Mouse (Mus musculus) embryonic facial prominence, embryonic 14.5 days (tissue): ENCODE data around the gene Tango6. TPM values are rescaled to one million over a fixed set of nuclear protein-coding genes. Genes with fewer than 3 reads are reported as not detected.

Experiments
- ATAC-seq: fragments of 200-750 bp; cut with Nextera tagmentation; 2 replicates; pipeline ENCODE4 v1.8.0; 2017; ENCODE audit warnings: low read depth, moderate number of reproducible peaks, moderate TSS enrichment
- DNase-seq: peaks from one replicate; pipeline ENCODE4 v3.0.0-alpha.2; 2015; ENCODE audit warnings: low spot score
- H3K27ac ChIP-seq: fragments of 300-500 bp; sonication (generic); replicated peaks from 2 replicates; pipeline ENCODE4 v1.5.1; 2014; ENCODE audit warnings: low read depth, mild to moderate bottlenecking, low read length, moderate library complexity
- H3K27me3 ChIP-seq: fragments of 300-500 bp; sonication (generic); replicated peaks from 2 replicates; pipeline ENCODE4 v1.6.1; 2014; ENCODE audit warnings: low read length; ENCODE audit not compliant: control insufficient read depth, insufficient read depth
- H3K36me3 ChIP-seq: fragments of 300-500 bp; sonication (generic); 2 replicates; pipeline ENCODE4 v1.6.1; 2014; ENCODE audit warnings: low read length, mixed read lengths; ENCODE audit not compliant: control insufficient read depth, insufficient read depth
- H3K4me1 ChIP-seq: fragments of 300-500 bp; sonication (generic); 2 replicates; pipeline ENCODE4 v1.6.1; 2014; ENCODE audit warnings: antibody characterized with exemption, low read length; ENCODE audit not compliant: control insufficient read depth, insufficient read depth
- H3K4me2 ChIP-seq: fragments of 300-500 bp; sonication (generic); 2 replicates; pipeline ENCODE4 v1.6.1; 2014; ENCODE audit warnings: low read depth, mild to moderate bottlenecking, low read length, moderate library complexity, mixed read lengths
- H3K4me3 ChIP-seq: fragments of 300-500 bp; sonication (generic); 2 replicates; pipeline ENCODE4 v1.5.1; 2014; ENCODE audit warnings: low read depth, mild to moderate bottlenecking, low read length
- H3K9ac ChIP-seq: fragments of 300-500 bp; sonication (generic); 2 replicates; pipeline ENCODE4 v1.6.1; 2014; ENCODE audit warnings: low read depth, mild to moderate bottlenecking, low read length, moderate library complexity, mixed read lengths
- H3K9me3 ChIP-seq: fragments of 300-500 bp; sonication (generic); 2 replicates; pipeline ENCODE4 v1.6.1; 2016; ENCODE audit warnings: low read length; ENCODE audit not compliant: control insufficient read depth
- WGBS: fragments of 180-500 bp; shearing (Covaris S2); extraction: QIAGEN DNeasy Blood & Tissue Kit; methylation state at CpG from one replicate; pipeline ENCODE4 v1.1.7; 2014; 5-methylcytosine and 5-hydroxymethylcytosine counted together
- polyA plus RNA-seq: library from polyadenylated mRNA; unstranded; fragments of >200 nt; fragmentation: Nextera tagmentation; extraction: Ambion mirVana; gene quantifications from 2 replicates; pipeline ENCODE4 v1.2.1, GENCODE M21; 2014

The Tango6 gene
- polyA plus RNA-seq, 1 experiment from 2014 or later = 6.1 TPM

- H3K4me3 ChIP-seq = no peak overlapping the region
- 0 out of 2 replicates have a peak overlapping the region, but pooled peaks have one; percentile 1 for H3K27ac ChIP-seq
- no peak overlapping the region for H3K9ac ChIP-seq
- no peak overlapping the region for H3K4me2 ChIP-seq
- ATAC-seq (peak; percentile 56), DNase-seq (peak; percentile 56)
- no peaks in the 10 kb centered on the region for H3K27me3 ChIP-seq
- WGBS = 78% methylated on average over 17 of the region's 17 CpGs
- H3K4me1 ChIP-seq = 0 out of 2 replicates have a peak, but pooled peaks cover 6% of the 10 kb centered on the region
- H3K36me3 ChIP-seq = no peaks in the 10 kb centered on the region
- H3K9me3 ChIP-seq = no peaks in the 10 kb centered on the region
Measured at GRCm38 (mm10) chr8:106818626-106819515, 136.0 kb downstream of the Tango6 start.

DNA sequence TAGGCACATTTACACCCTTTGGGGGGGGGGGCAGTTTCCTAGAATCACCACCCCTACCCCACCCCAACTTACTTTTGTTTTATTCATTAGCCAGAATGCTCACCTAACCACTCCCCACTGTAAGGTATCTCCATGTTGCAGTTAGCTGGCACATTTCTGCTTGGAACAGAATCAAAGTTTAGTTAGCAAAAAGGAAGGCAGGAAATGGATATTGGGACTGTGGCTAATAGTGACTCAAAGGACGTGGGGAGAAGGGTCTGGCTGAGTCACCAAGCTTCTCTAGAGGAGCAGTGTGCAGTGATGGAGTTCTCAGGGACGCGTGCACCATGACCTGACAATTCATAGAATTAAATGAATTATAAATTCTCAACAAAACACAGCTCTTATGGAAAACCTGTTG lies 136.7 kb downstream of the Tango6 start:
- Histone ChIP-seq H3K9ac (no peak overlapping the region), H3K4me3 (no peak overlapping the region), H3K4me1 (0 out of 2 replicates have a peak, but pooled peaks cover 6% of the 10 kb centered on the region), H3K27ac (0 out of 2 replicates have a peak overlapping the region, but pooled peaks have one; percentile 1), H3K9me3 (no peaks in the 10 kb centered on the region), H3K36me3 (no peaks in the 10 kb centered on the region), H3K27me3 (no peaks in the 10 kb centered on the region), H3K4me2 (no peak overlapping the region)
- DNase-seq = no peak
- WGBS = 80% methylated on average over 3 of the region's 3 CpGs
- ATAC-seq = no peak

GRCm38 (mm10) chr8:106820553-106821515 lies 138.0 kb downstream of the Tango6 start:
- no peaks in the 10 kb centered on the region for H3K9me3 ChIP-seq
- no peak overlapping the region for H3K4me3 ChIP-seq
- H3K27ac ChIP-seq = no peak overlapping the region
- 55% methylated on average over 14 of the region's 14 CpGs for WGBS
- 0 out of 2 replicates have a peak, but pooled peaks have one; percentile 17 for ATAC-seq
- no peak overlapping the region for H3K4me2 ChIP-seq
- H3K36me3 ChIP-seq = no peaks in the 10 kb centered on the region
- H3K9ac ChIP-seq = no peak overlapping the region
- no peaks in the 10 kb centered on the region for H3K27me3 ChIP-seq
- no peak for DNase-seq
- 0 out of 2 replicates have a peak, but pooled peaks cover 6% of the 10 kb centered on the region for H3K4me1 ChIP-seq

DNA sequence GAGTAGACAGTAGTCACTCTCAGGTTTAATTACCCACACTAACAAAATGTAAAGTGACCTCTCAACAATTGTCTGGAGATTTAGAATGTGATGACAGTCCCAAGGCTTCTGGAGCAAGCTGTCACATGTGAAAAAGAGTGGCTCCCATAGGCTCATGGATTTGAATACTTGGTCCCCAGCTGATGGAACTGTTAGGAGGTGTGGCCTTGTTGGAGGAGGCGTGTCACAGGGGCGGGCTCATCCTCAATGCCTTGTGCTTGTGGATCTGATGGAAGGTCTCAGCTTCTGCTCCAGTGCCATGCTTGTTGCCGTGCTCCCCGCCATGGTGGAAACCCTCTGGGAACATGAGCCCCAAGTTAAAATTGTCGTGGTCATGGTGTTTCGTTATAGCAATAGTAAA lies 146.1 kb downstream of the Tango6 start:
- Histone ChIP-seq H3K27me3 (no peaks in the 10 kb centered on the region), H3K27ac (no peak overlapping the region), H3K4me1 (no peaks in the 10 kb centered on the region), H3K4me3 (no peak overlapping the region), H3K9ac (no peak overlapping the region), H3K36me3 (no peaks in the 10 kb centered on the region), H3K9me3 (no peaks in the 10 kb centered on the region), H3K4me2 (no peak overlapping the region)
- 81% methylated on average over 6 of the region's 6 CpGs for WGBS
- ATAC-seq (no peak), DNase-seq (no peak)

DNA sequence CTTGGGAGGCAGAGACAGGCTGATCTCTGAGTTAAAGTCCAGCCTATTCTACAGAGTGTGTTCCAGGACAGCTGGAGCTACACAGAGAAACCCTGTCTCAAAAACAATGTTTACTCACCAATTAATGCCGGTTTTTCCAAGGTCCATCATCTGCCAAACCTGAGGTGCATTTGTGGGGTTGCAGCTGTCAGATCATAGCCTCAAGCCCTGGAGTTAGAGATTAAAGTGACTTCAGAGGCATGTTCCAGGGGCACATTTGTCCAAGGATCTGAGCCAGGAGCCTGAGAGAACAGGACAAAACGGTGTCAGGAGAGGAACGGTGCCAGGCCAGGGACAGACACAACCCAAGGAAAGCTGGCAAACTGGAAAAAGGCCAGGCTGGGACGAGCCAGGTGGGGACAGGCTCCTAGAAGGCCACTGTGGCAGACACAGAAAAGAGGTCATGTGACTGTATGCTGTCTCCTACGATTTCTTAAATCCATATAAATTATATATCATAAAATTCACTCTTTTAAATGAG lies 146.7 kb downstream of the Tango6 start:
- no peak overlapping the region for H3K27ac ChIP-seq
- H3K9me3 ChIP-seq = no peaks in the 10 kb centered on the region
- H3K4me2 ChIP-seq = no peak overlapping the region
- ATAC-seq (no peak), DNase-seq (no peak)
- no peaks in the 10 kb centered on the region for H3K27me3 ChIP-seq
- H3K4me3 ChIP-seq = no peak overlapping the region
- H3K36me3 ChIP-seq = no peaks in the 10 kb centered on the region
- H3K9ac ChIP-seq = no peak overlapping the region
- no peaks in the 10 kb centered on the region for H3K4me1 ChIP-seq
- WGBS = 80% methylated on average over 5 of the region's 5 CpGs

- no peaks in the 10 kb centered on the region for H3K4me1 ChIP-seq
- no peaks in the 10 kb centered on the region for H3K27me3 ChIP-seq
- no peak for ATAC-seq
- no peak overlapping the region for H3K27ac ChIP-seq
- no peak overlapping the region for H3K4me2 ChIP-seq
- DNase-seq = no peak
- H3K36me3 ChIP-seq = no peaks in the 10 kb centered on the region
- no peak overlapping the region for H3K9ac ChIP-seq
- no peak overlapping the region for H3K4me3 ChIP-seq
- H3K9me3 ChIP-seq = no peaks in the 10 kb centered on the region
- 59% methylated on average over 1 of the region's 1 CpGs for WGBS
Measured at GRCm38 (mm10) chr8:106834899-106835298, 152.0 kb downstream of the Tango6 start.

DNA sequence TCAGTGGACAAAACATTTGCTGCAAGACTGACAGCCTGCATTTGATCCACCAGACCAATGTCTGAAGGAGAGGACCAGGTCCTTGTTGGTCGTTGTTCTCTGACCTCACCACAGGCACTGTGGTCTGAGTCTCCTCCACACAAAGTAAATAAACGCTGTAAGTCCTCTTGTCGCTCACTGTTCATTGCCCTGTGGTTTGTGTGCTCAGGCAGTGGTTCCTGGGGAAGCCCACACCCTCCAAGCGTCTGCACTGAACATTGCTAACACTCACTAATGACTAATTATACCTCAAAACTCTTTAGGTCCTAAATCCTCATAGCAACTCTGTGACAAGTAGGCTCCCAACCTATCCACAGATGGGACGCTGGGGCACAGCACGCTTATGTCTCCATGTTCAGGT lies 153.7 kb downstream of the Tango6 start:
- 76% methylated on average over 6 of the region's 6 CpGs for WGBS
- H3K9me3 ChIP-seq = no peaks in the 10 kb centered on the region
- no peak overlapping the region for H3K27ac ChIP-seq
- no peaks in the 10 kb centered on the region for H3K27me3 ChIP-seq
- H3K9ac ChIP-seq = no peak overlapping the region
- H3K4me1 ChIP-seq = no peaks in the 10 kb centered on the region
- no peak for ATAC-seq
- H3K4me3 ChIP-seq = no peak overlapping the region
- H3K4me2 ChIP-seq = no peak overlapping the region
- DNase-seq = no peak
- H3K36me3 ChIP-seq = no peaks in the 10 kb centered on the region

DNA sequence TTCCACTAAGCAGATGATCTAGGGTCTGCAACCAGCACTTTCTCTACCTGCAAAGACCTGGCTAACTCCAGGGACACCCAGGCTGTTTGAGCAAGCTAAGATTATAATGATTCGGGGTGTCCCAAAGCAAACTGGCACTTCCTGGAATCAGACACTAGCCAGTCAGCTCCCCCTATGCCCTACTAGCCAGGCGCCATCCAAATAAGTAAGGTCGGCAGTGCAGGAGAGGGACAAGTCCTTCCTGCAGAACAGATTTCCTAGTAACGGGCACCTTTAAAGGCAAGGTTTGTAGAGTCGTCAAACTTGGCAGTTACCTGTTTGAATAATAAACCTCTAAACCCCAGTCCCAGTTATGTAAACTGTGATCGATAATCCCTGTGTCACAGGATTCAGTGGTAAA lies 155.9 kb downstream of the Tango6 start:
- Histone ChIP-seq H3K4me2 (no peak overlapping the region), H3K27ac (no peak overlapping the region), H3K27me3 (no peaks in the 10 kb centered on the region), H3K9ac (no peak overlapping the region), H3K9me3 (no peaks in the 10 kb centered on the region), H3K36me3 (peaks cover 4% of the 10 kb centered on the region; the same call in 1 of the 2 replicates), H3K4me1 (no peaks in the 10 kb centered on the region), H3K4me3 (no peak overlapping the region)
- DNase-seq (no peak), ATAC-seq (no peak)
- WGBS = 66% methylated on average over 6 of the region's 6 CpGs
